Mouse (Mus musculus): ENCODE measurements around the gene Fbxw7.

- TF ChIP-seq CTCF (IDR thresholded peaks at IDR 0.05; ENCODE audit: extremely low read depth, insufficient read depth, low read length) (no peak), POLR2A (IDR thresholded peaks at IDR 0.05; ENCODE audit: extremely low read depth, insufficient read depth, low read length) (no peak)
Observed at GRCm38 (mm10) chr3:84988880-84989279, 173.8 kb downstream of the Fbxw7 start.
